Mouse (Mus musculus) lung, postnatal 0 days (tissue): ENCODE measurements around the gene Flt3.

Experiments used
- CTCF ChIP-seq: IDR thresholded peaks from 2 replicates; pipeline ENCODE4 v1.5.1; 2016; ENCODE audit warnings: antibody characterized with exemption, mild to moderate bottlenecking
- EP300 ChIP-seq: IDR thresholded peaks from 2 replicates; pipeline ENCODE4 v1.6.1; 2016; ENCODE audit warnings: antibody characterized with exemption, mild to moderate bottlenecking, control low read depth

- TF ChIP-seq EP300 (no peak), CTCF (no peak)
These were observed 103.0 kb downstream of the Flt3 start for GRCm38 (mm10) chr5:147297249-147297648.
